Mouse (Mus musculus): ENCODE measurements around the gene Galnt14.
A peak's percentile ranks its signal among the peaks of the same experiment; 100 is the strongest.

The Galnt14 gene

DNA sequence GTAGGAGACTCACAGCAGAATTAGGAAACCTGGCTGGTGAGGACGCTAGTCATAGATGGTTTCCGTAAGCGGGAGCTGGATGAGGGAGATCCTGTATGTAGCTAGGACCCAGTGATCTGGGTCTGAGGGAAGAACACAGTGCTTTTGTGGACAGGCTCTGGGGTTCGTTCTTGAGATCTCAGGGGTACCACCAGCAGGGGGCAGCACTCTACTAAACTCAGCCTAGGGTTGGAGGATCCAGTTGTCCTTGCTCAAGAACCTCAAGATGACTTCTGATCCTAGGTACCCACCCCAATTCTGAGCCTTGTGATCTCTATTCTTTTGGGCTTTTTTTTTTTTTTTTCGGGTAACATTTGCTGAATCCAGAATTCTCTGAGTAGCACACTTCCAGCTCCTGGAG lies 137.8 kb downstream of the Galnt14 start:
- no peak for DNase-seq (ENCODE audit: low spot score in 2 of 2)

DNA sequence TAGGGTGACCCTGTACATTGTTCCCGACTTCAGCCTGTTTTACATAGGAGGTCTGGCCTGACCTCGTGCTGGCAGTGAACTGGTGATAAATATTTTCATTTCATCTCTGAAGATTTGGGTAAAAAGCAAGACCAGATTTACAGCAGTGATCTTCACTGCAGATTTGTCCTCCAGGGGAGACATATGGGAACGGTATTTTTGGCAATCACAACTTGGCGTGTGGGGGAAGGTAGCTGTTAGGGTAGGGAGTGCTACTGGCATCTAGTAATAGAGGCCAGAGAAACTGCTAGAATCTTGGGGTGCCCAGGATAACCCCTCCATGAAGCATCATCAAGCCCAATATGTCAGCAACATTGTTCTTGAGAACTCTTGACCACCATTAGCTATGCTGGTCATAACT lies 138.3 kb downstream of the Galnt14 start:
- no peak for DNase-seq (ENCODE audit: low spot score in 2 of 2)

DNA sequence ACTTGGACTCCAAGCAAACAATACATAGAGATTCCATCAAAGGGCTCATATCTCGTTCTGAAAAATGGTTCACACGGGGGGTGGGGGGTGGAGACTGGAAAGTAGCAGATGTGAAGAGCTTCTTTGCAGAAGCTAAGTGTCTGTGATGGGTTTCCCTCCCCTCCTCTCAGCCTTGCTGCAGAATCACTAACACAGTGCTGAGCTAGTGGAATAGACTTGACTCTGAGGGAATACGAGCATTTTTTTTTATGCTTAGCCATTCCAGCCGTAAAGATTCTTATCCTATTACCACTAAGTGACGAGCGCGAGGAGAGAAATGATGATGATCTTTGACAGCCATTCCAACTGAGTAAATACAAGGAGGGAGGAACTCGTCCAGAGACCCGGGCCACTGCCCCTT lies 142.0 kb downstream of the Galnt14 start:
- DNase-seq (ENCODE audit: low spot score in 2 of 2), result no peak

DNA sequence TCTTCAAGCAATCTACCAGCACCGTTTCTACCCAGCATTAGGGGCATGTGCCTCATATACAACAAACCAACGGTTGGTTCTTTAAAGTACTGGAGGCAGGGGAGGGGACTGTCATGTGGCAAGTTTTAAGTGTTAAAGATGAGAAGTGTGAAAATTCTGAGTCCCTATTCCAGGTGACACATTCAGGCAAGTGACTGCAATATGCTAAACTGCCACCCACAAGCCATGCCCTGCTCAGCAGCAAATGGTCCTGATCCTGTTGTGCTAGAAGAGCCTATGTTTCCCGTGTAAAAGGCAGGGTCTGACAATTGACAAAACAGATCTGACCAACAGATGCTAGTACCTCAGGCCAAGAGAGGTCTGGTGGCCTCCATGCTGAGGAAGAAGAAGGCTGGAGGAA lies 149.1 kb downstream of the Galnt14 start:
- DNase-seq (ENCODE audit: low spot score in 2 of 2), result no peak

DNA sequence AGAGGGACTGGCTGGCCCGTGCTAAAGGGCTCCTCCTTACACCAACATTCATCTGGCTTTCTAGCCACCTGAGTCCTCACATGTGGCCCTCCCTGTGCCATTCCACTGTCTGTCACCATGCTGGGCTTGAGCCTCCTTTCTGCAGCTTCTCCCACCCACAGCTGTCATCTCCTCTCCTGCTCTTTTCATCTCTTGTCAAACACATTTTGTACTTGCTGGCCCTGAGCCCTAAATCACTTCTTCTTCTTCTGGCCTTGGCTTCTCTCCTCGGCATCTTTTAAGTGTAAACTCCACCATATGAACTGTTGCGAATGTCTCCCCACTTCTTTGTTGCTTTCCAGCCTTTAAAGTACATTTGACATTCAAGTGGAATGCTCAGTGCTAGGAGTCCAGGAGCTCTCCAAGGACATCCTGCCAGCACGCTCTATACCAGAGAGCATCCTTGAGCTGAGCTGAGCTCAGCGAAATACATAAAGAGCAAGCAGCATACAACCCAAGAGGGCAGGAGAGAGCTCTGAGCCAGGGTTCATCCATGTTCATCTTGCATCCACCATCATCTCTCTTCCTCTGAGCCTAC lies 150.0 kb downstream of the Galnt14 start:
- DNase-seq (ENCODE audit: low spot score in 2 of 2), result no peak

GRCm38 (mm10) chr17:73559498-73559897 lies 150.8 kb downstream of the Galnt14 start:
- no peak for DNase-seq (ENCODE audit: low spot score in 2 of 2)

GRCm38 (mm10) chr17:73557101-73557500 lies 153.2 kb downstream of the Galnt14 start:
- no peak for DNase-seq (ENCODE audit: low spot score in 2 of 2)

DNA sequence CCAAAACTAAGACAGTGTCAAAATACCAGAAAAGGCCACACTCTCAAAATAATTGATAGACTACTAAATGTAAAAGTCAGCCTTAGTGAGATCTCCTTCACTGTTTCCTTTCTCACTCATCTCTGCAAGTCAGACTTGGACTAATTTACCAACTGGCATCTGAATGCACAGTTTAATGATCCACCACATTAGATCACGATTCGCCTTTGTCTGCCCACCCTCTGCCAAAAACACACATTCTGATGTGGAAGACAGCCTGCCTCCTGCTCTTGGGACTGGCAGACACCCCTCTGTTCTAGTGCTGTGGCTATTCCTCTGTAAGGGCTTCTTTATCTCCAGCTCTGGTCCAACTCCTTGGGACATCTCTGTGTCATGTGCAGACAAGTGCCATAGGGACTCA lies 153.8 kb downstream of the Galnt14 start:
- no peak for DNase-seq (ENCODE audit: low spot score in 2 of 2)

GRCm38 (mm10) chr17:73554668-73555067 lies 155.6 kb downstream of the Galnt14 start:
- DNase-seq (ENCODE audit: low spot score in 2 of 2), result no peak

- DNase-seq (ENCODE audit: low spot score in 2 of 2), result no peak
Observed at GRCm38 (mm10) chr17:73548783-73549566, 161.3 kb downstream of the Galnt14 start.

- DNase-seq (ENCODE audit: low spot score in 2 of 2), result no peak
Observed at GRCm38 (mm10) chr17:73548119-73548518, 162.1 kb downstream of the Galnt14 start.

GRCm38 (mm10) chr17:73547483-73547882 lies 162.8 kb downstream of the Galnt14 start:
- DNase-seq (ENCODE audit: low spot score in 2 of 2), result no peak

- DNase-seq (ENCODE audit: low spot score in 2 of 2), result no peak
Observed at GRCm38 (mm10) chr17:73541911-73542310, 168.3 kb downstream of the Galnt14 start.

GRCm38 (mm10) chr17:73541233-73541570 lies 169.1 kb downstream of the Galnt14 start:
- no peak for DNase-seq (ENCODE audit: low spot score in 2 of 2)

- DNase-seq (ENCODE audit: low spot score in 2 of 2), result no peak
Observed at GRCm38 (mm10) chr17:73540409-73541232, 169.6 kb downstream of the Galnt14 start.

DNA sequence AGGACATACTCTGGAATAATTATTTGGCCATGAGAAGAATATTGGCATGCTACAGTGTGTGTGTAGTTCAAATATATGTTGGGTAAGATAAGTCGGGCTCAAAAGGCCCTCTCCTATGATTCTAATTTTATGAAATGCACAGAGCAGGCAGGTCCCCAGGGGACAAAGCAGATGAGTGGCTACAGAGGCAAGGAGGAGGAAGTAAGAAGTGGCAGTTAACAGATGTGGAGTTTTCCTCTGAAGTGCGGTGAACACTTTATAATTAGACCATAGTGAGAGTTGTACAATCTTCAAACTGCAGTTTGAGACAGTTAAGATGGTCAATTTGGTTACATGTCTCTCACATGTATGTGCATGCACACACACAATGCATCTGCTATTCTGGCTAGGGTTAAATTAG lies 178.4 kb downstream of the Galnt14 start:
- no peak for DNase-seq (ENCODE audit: low spot score in 2 of 2)

DNA sequence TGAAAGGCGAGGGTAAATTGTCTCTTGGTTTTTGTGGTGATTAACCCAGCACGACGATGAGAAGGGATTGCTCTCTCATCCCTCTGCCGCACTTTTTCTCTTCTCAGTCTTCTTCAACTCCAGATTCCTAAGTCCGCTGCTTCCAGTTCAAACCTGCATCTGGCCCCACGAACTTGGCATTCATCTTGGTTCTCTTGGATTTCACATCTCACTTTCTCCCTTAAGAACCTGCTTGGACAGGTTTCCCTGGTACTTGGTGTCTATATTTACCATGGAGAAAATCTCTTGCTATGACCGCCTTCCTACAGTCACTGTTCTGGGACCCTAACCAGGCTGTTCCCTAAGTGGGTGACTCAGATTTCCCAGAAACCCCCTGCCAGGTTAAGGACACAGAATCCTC lies 188.1 kb downstream of the Galnt14 start:
- no peak for DNase-seq (ENCODE audit: low spot score in 2 of 2)

GRCm38 (mm10) chr17:73519350-73519749 lies 190.9 kb downstream of the Galnt14 start:
- DNase-seq (ENCODE audit: low spot score in 2 of 2), result no peak

- DNase-seq (ENCODE audit: low spot score in 2 of 2), result peak; percentile 14 to 19
Observed at GRCm38 (mm10) chr17:73518359-73518758, 191.9 kb downstream of the Galnt14 start.

- peak; percentile 11 to 12 for DNase-seq (ENCODE audit: low spot score in 2 of 2)
Observed at GRCm38 (mm10) chr17:73515506-73515905, 194.7 kb downstream of the Galnt14 start.

GRCm38 (mm10) chr17:73514862-73515261 lies 195.4 kb downstream of the Galnt14 start:
- DNase-seq (ENCODE audit: low spot score in 2 of 2), result no peak

DNA sequence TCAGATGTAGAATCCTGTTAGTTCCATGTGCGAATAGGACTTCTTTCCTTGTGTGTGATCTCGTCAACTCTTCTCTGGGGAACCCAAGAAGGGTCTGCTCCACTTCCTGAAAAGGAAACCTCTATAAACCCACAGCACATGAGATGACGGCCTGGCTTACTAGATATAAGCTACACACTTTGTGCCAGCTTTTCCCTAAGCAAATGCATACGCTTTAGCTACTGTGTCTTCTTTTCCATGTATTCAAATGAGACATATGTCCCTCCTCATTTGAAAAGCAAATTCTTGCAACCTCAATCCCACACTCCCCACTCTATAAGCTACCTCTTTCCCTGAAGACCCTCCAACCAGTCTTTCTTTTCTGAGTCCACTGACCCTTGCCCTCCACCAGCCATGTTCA lies 196.0 kb downstream of the Galnt14 start:
- no peak for DNase-seq (ENCODE audit: low spot score in 2 of 2)

GRCm38 (mm10) chr17:73512844-73513243 lies 197.4 kb downstream of the Galnt14 start:
- DNase-seq (ENCODE audit: low spot score in 2 of 2), result no peak
